Mouse (Mus musculus) cortical plate, adult 2 months (tissue): ENCODE measurements around the gene Dscam.

Experiments
- CTCF ChIP-seq: fragments of 200-500 bp; IDR thresholded peaks from 2 replicates; pipeline ENCODE4 v1.5.1; 2011; ENCODE audit warnings: mild to moderate bottlenecking, control low read depth, low read length; ENCODE audit not compliant: insufficient read depth; ENCODE audit errors: extremely low read depth
- POLR2A ChIP-seq: fragments of 200-500 bp; IDR thresholded peaks from 2 replicates; pipeline ENCODE4 v1.6.1; 2011; ENCODE audit warnings: mild to moderate bottlenecking, low read length, control low read depth; ENCODE audit not compliant: insufficient read depth; ENCODE audit errors: extremely low read depth

DNA sequence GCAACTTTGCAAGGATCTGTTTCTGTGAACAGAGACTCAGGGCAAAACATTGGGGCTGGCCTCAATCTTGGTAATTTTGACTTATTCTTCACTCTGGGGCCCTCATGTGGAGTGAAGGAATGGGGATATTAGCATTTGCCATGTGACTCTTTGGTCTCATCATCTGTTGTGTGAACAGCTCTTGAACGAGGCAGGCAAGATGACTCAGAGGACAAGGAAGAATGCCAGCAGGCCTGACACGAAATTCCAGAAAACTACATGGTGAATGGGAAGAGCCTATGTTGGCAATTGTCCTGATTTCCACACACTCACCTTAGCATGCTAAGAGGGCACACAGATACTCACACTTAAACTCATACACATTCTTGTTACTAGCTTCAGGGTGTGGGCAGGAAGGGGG is 313.0 kb downstream of the Dscam start:
- TF ChIP-seq CTCF = no peak
- no peak for TF ChIP-seq POLR2A
